Mouse (Mus musculus): ENCODE measurements at regions not wholly inside any gene's neighbourhood (a gene's known extent, or its start where the extent isn't known, plus 50 kb on each side); places are given as distances from the start of the nearest gene placed in this dataset.

GRCm38 (mm10) chr9:16994169-16994568 lies 493.1 kb upstream of the Fat3 start:
- no peak for DNase-seq (ENCODE audit: low spot score in 2 of 2)
- intact Hi-C loops (cut with DNase I) = no loop called here

DNA sequence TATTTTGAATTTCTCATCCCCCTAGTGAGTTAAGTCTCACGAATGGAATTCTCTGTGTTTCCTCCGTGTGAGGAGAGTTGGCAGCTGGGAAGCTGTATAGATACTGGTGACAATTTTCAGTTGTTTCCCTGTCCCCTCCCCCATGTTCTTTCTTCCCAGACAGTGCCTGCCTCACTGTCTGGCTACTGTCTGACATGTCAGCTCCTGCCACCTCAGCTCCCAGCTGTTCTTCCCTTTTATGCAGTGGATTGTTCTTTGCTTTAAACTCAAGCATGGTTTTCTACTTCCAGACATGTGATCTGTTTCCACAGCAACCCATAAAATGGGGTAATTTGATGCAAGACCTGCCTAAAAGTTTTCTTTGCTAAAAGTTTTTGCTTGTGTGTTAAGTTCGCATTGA lies 487.0 kb upstream of the Fat3 start:
- DNase-seq (ENCODE audit: low spot score in 2 of 2) = peak; percentile 3 to 59
- intact Hi-C loops (cut with DNase I) = no loop called here

DNA sequence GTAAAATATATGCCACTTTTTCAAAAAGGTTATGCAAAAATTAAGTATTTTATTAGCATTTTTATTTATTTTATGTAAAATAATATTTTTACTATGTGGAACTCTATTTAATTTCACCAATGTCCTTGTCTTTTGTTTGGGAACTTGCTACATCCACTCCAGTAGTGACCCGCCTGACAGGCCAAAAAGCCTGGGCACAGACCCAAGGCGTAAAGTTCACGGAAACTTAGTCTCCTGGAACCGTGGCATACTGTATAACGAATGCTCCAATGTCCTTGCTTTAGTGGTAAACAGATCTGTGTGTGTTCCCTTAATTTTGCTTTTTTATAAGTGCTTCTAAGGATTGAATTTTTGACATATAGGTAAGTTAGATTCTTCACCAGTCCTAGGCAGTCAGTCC lies 476.2 kb upstream of the Fat3 start:
- intact Hi-C loops (cut with DNase I) = no loop called here
- no peak for DNase-seq (ENCODE audit: low spot score in 2 of 2)

DNA sequence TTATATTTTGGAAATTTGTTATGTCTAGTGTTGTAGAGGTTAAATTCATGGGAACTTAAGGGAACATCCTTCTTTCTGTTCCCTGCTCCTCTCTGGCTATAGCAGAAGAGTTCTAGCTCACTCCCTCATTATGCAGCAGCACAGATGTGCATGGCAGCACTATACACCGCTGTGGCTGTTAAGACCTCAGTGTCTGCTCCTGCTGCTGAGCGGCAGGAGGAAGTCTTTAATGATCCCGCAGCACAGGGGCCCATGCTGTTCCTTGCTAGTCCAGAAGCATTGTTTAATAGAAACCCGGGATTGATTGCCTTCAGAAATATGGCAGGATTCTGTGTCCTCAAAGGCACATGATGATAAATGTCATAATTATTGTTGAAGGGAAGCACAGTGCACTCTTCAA lies 469.3 kb upstream of the Fat3 start:
- intact Hi-C loops (cut with DNase I) = no loop called here
- no peak for DNase-seq (ENCODE audit: low spot score in 2 of 2)

DNA sequence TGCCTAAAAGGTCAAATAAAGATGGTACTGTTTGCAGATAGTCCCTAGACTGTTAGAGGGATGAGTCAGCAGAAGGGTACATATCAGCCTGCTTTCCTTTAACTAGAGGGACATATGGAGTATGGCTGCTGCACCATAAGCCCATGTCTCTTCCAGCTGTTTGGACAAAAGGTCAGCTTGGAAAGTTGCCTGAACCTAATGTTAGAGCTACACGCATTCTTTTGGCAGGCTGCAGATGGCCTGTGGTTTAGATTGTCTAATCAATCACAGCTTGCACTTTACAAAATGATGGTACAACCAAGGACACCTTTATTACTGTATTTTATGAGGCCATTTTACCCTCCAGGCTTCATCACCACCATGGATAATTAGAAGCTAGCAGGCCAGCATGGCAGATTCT lies 432.5 kb upstream of the Fat3 start:
- intact Hi-C loops (cut with DNase I) = no loop called here
- no peak for DNase-seq (ENCODE audit: low spot score in 2 of 2)

DNA sequence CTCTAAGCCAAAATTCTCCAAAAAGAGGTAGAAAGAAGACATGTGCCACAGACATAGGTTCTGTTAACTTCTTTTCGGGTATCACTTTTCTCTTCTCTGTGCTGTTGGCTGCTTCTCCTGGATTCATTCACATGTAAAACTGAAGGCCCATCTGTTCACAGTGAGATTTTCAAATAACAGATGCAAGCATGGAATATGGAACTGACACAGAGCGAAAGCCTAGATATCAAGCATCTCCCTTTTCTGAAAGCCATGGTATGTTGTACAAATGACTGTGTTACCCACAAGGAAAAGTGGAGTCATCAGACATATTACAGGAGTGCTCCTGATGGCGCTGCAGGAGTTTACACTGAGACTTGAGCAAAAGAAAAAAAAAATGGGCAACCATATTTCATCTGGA lies 430.5 kb upstream of the Fat3 start:
- intact Hi-C loops (cut with DNase I) = no loop called here
- DNase-seq (ENCODE audit: low spot score in 2 of 2) = peak; percentile 21 to 82

DNA sequence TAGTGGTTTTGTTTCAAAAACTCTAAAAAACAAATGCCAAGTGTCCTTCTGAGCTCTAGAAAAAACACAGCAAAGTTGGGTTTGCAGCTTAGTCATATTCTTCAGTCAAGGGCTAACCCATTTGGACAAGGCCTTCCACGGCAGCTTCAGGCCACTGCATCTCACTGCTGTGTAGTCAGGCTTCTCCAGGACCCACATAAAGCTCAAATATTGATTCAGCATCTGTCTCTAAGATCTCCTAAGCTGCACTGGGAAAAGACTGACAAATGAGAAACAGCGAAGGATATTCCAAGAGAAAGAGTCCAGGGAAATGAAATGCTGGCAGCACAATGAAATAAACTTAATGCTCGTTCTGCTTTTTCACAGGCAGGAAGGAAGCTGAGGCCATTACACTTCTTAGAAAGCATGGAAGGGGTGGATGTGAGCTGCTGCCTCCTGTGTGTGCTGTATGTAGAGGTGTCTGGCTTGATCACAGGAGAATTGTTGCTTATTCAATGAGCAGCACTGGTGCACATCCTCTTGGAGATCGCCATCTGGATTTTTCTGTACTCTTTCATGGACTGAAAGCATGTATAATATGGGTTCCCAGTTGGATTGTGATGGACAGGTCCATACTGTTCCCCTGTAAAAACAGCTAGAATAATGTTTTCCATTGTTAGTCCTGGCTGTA lies 425.4 kb upstream of the Fat3 start:
- DNase-seq (ENCODE audit: low spot score in 2 of 2) = no peak

DNA sequence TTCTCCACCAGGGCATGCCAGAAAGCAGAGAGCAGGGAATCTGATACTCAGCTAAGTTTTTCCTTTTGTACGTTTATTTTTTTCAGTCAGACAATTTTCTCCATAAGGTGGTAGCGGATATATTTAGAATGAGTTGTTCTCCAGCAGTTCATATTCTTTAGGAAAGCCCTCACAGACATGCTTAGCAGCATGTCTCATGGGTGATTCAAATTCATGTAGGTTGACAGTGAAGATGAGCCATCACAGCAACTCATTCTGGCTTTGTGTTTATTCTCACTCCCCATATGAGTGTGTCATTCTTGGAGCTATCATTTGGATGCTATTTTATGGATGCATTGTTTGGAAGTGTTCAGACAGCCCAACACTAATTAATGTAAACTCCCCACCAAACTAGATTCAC lies 424.2 kb upstream of the Fat3 start:
- peak in 1 of 2 experiments; percentile 53 for DNase-seq (ENCODE audit: low spot score in 2 of 2)
- intact Hi-C loops (cut with DNase I) = no loop called here

More for the DNA sequence above, 425.4 kb upstream of the Fat3 start:
- intact Hi-C loops (cut with DNase I) = no loop called here

DNA sequence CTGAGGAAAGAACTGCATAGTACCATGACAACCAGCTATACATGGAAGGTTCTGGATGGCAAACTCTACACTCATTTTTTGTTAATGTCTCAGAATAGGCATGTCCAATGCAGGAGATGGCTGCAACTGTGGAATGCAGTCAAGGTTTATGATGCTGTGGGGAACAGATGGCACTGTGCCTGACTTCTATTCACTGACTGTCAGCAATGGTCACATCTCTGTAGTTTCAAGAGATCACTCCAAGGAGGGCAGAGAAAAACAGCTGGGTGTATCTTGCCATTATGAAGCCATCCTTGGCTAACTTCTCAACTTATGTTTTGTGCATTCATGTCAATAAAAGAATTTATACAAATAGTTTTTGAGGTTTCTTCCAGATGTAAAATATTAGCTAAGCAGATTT lies 405.1 kb upstream of the Fat3 start:
- intact Hi-C loops (cut with DNase I) = no loop called here
- no peak for DNase-seq (ENCODE audit: low spot score in 2 of 2)

DNA sequence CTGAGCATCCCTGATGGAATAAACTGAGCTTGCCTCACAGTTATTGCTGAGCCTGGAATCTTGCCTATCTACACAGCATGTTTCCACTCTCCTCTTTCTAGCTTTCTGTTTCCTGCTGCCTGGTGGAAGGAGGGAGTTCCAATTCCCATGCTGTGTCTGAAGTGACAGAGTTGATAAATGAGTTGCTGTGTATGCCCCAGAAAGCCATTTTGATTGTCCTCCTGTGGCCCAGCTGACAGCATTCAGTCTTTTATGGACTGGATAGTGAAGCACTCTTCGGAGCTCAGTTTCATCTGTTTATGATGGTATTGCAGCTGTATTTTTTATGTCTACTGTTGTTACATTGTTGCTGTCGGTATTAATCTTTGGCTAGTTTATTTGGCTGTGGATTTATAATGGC lies 398.0 kb upstream of the Fat3 start:
- intact Hi-C loops (cut with DNase I) = no loop called here
- DNase-seq (ENCODE audit: low spot score in 2 of 2) = no peak

- intact Hi-C loops (cut with DNase I) = no loop called here
- no peak for DNase-seq (ENCODE audit: low spot score in 2 of 2)
Measured at GRCm38 (mm10) chr9:16852458-16853026, 351.5 kb upstream of the Fat3 start.

GRCm38 (mm10) chr9:16808494-16808893 lies 307.4 kb upstream of the Fat3 start:
- DNase-seq (ENCODE audit: low spot score in 2 of 2) = peak; percentile 2 to 71

DNA sequence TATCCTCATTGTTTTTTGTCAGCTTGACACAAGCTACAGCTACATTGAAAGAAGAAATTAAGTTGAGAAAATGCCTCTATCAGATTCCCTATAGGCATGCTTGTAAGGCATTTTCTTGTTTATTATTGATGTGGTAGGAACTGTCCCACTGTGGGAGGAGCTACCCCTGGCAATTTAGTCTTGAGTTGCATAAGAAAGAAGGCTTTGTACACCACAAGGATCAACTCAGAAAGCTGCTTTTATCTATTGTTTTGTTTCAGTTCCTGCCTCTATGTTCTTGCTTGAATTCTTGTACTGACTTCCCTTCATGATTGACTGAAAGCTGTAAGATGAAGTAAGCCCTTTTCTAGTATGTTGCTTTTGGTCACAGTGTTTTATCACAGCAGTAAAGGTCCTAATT lies 271.8 kb upstream of the Fat3 start:
- intact Hi-C loops (cut with DNase I) = no loop called here
- no peak for DNase-seq (ENCODE audit: low spot score in 2 of 2)

More at GRCm38 (mm10) chr9:16808494-16808893, 307.4 kb upstream of the Fat3 start:
- intact Hi-C loops (cut with DNase I) = loop anchor here (2.0 kb wide), 1 partner anchor 584 kb away; no protein-coding TSS in a partner anchor

GRCm38 (mm10) chr9:16727653-16728052 lies 226.6 kb upstream of the Fat3 start:
- intact Hi-C loops (cut with DNase I) = no loop called here
- peak in 1 of 2 experiments; percentile 2 for DNase-seq (ENCODE audit: low spot score in 2 of 2)

GRCm38 (mm10) chr9:16702431-16702830 lies 201.3 kb upstream of the Fat3 start:
- intact Hi-C loops (cut with DNase I) = no loop called here
- no peak for DNase-seq (ENCODE audit: low spot score in 2 of 2)

DNA sequence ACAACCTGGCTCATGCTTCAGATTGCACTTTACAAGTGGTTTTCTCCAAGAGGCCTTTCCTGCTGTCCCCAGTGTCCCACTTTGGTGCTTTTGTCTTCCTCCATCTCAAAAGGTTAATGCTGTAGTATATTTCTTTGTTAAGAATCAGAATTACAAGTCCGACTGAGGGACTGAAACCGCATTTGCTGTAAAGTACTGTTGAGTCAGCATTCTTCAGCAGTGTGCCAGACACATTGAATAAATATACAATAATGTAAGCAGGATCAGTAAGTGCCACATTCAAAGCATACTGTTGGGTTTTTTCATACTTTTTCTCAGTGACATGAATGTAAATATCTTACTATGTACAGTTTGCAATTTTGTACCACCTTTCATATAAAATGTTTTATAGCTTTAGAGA lies 160.4 kb upstream of the Fat3 start:
- intact Hi-C loops (cut with DNase I) = no loop called here
- no peak for DNase-seq (ENCODE audit: low spot score in 2 of 2)

GRCm38 (mm10) chr9:16660940-16661339 lies 159.9 kb upstream of the Fat3 start:
- no peak for DNase-seq (ENCODE audit: low spot score in 2 of 2)
- intact Hi-C loops (cut with DNase I) = no loop called here
